ENCODE assay signal across 19 mouse cellular contexts in genomic region chr3:156851921-156852320, GRCm38 (mm10).
DNase-seq lines count a peak whose midpoint lies in the region; ATAC-seq and TF ChIP-seq lines count a peak whose summit lies in the region.
"Had no signal": no experiment of that assay in that cellular context is flagged by ENCODE, and none has a peak within 500 bp of the region (broad histone marks: within the 10 kb centered on the region; RNA-seq: fewer than 3 reads in every experiment).

No protein-coding gene starts in this region.

- TF ChIP-seq CTCF in liver, postnatal 0 days (IDR thresholded peaks at IDR 0.05; ENCODE audit: low read depth): no peak

- no peak overlapping the region for H3K27ac ChIP-seq in neural tube, embryonic 15.5 days (replicated peaks)
- no peak overlapping the region for H3K27ac ChIP-seq in liver, postnatal 0 days (ENCODE audit: low read depth)
- H3K27ac ChIP-seq: embryonic facial prominence, embryonic 13.5 days; heart, embryonic 15.5 days; hindbrain, embryonic 14.5 days; liver, embryonic 14.5 days; midbrain, embryonic 13.5 days; neural tube, embryonic 12.5 days had no signal

- H3K4me2 ChIP-seq in neural tube, embryonic 15.5 days: no peak overlapping the region
- no peak overlapping the region for H3K4me2 ChIP-seq in liver, postnatal 0 days (ENCODE audit: low read depth, low read length)
- H3K4me2 ChIP-seq: embryonic facial prominence, embryonic 13.5 days; heart, embryonic 15.5 days; hindbrain, embryonic 14.5 days; midbrain, embryonic 13.5 days; neural tube, embryonic 12.5 days had no signal

- H3K9ac ChIP-seq in neural tube, embryonic 15.5 days (replicated peaks): no peak overlapping the region
- H3K9ac ChIP-seq in liver, postnatal 0 days (replicated peaks): no peak overlapping the region
- H3K9ac ChIP-seq: embryonic facial prominence, embryonic 13.5 days; heart, embryonic 15.5 days; hindbrain, embryonic 14.5 days; liver, embryonic 14.5 days; midbrain, embryonic 13.5 days; neural tube, embryonic 12.5 days had no signal

- no peaks in the 10 kb centered on the region for H3K9me3 ChIP-seq in neural tube, embryonic 15.5 days (replicated peaks)
- H3K9me3 ChIP-seq in liver, postnatal 0 days (ENCODE audit: low read length): no peaks in the 10 kb centered on the region
- H3K9me3 ChIP-seq: embryonic facial prominence, embryonic 13.5 days; heart, embryonic 15.5 days; midbrain, embryonic 13.5 days; neural tube, embryonic 12.5 days had no signal

- H3K36me3 ChIP-seq in neural tube, embryonic 15.5 days: no peaks in the 10 kb centered on the region
- no peaks in the 10 kb centered on the region for H3K36me3 ChIP-seq in liver, postnatal 0 days (replicated peaks; ENCODE audit: insufficient read depth, low read length)
- H3K36me3 ChIP-seq: embryonic facial prominence, embryonic 13.5 days; heart, embryonic 15.5 days; midbrain, embryonic 13.5 days; neural tube, embryonic 12.5 days had no signal

- ATAC-seq in frontal cortex, adult (ENCODE audit: low TSS enrichment): peak; percentile 92
- ATAC-seq in neural tube, embryonic 15.5 days (ENCODE audit: low FRiP score): no peak
- no peak for ATAC-seq in liver, postnatal 0 days
- ATAC-seq: midbrain, embryonic 13.5 days had no signal

- intact Hi-C loops in left cerebral cortex, postnatal 36 days (cut with DNase I): no loop called here

- no peaks in the 10 kb centered on the region for H3K4me1 ChIP-seq in neural tube, embryonic 15.5 days
- H3K4me1 ChIP-seq in liver, postnatal 0 days (ENCODE audit: insufficient read depth): no peaks in the 10 kb centered on the region
- H3K4me1 ChIP-seq: embryonic facial prominence, embryonic 13.5 days; heart, embryonic 15.5 days; midbrain, embryonic 13.5 days; neural tube, embryonic 12.5 days had no signal

- no peaks in the 10 kb centered on the region for H3K27me3 ChIP-seq in neural tube, embryonic 15.5 days (replicated peaks)
- no peaks in the 10 kb centered on the region for H3K27me3 ChIP-seq in liver, postnatal 0 days (ENCODE audit: insufficient read depth, low read length)
- H3K27me3 ChIP-seq: CH12.LX; embryonic facial prominence, embryonic 13.5 days; heart, embryonic 15.5 days; midbrain, embryonic 13.5 days; neural tube, embryonic 12.5 days had no signal

- H3K4me3 ChIP-seq in neural tube, embryonic 15.5 days (replicated peaks): no peak overlapping the region
- no peak overlapping the region for H3K4me3 ChIP-seq in liver, postnatal 0 days (ENCODE audit: low read depth, low read length)
- H3K4me3 ChIP-seq: embryonic facial prominence, embryonic 13.5 days; heart, embryonic 15.5 days; midbrain, embryonic 13.5 days; neural tube, embryonic 12.5 days had no signal

- peak; percentile 95 for DNase-seq in brain, adult 2 months (ENCODE audit: low read depth, low spot score)
- DNase-seq in cerebellum, adult 11 months: peak; percentile 58
- DNase-seq in left cerebral cortex, postnatal 36 days (ENCODE audit: low spot score in 2 of 2): peak; percentile 41 to 43
- DNase-seq in liver, postnatal 0 days: no peak
- no peak for DNase-seq in natural killer cell, adult 2 months (ENCODE audit: low spot score in 2 of 2)
- DNase-seq: adrenal gland, adult 2 months; gastrocnemius, postnatal 36 days; kidney, adult 8-10 months; lung, postnatal 36 days; thymus, postnatal 25 days had no signal

- TF ChIP-seq EP300 in liver, postnatal 0 days (IDR thresholded peaks at IDR 0.05; ENCODE audit: low read depth): no peak

- 67% methylated on average over 3 of the region's 3 CpGs for WGBS in neural tube, embryonic 15.5 days
- WGBS in liver, postnatal 0 days (ENCODE audit: insufficient replicate concordance): 69% methylated on average over 3 of the region's 3 CpGs

Comparison
In these comparisons a context has a peak if more than half of its experiments do, and no peak if none do; other contexts are left out.
1. DNase-seq: peak in brain, adult 2 months (single experiment), cerebellum, adult 11 months (single experiment) and left cerebral cortex, postnatal 36 days (2 of 2); none in liver, postnatal 0 days (single experiment) and natural killer cell, adult 2 months (0 of 2).